9 mouse cellular contexts compared by ENCODE assay signal in genomic region chr6:37744679-37745078, GRCm38 (mm10).
DNase-seq lines count a peak whose midpoint lies in the region; ATAC-seq and TF ChIP-seq lines count a peak whose summit lies in the region.
"Had no signal": no experiment of that assay in that cellular context is flagged by ENCODE, and none has a peak within 500 bp of the region (broad histone marks: within the 10 kb centered on the region; RNA-seq: fewer than 3 reads in every experiment).

No protein-coding gene starts in this region.

- H3K4me1 ChIP-seq in heart, adult 2 months (ENCODE audit: control insufficient read depth, insufficient read depth, low read length), result no peaks in the 10 kb centered on the region
- no peaks in the 10 kb centered on the region for H3K4me1 ChIP-seq in heart, embryonic 11.5 days (ENCODE audit: control insufficient read depth, insufficient read depth, low read length)
- no peaks in the 10 kb centered on the region for H3K4me1 ChIP-seq in liver, postnatal 0 days (ENCODE audit: insufficient read depth)
- no peaks in the 10 kb centered on the region for H3K4me1 ChIP-seq in hindbrain, embryonic 16.5 days (ENCODE audit: control insufficient read depth, insufficient read depth, low read depth, low read length)
- H3K4me1 ChIP-seq: liver, embryonic 15.5 days had no signal

- H3K9me3 ChIP-seq in heart, embryonic 11.5 days (replicated peaks; ENCODE audit: control insufficient read depth, low read length), result peaks cover 5% of the 10 kb centered on the region
- peaks cover 3% of the 10 kb centered on the region; the same call in 1 of the 2 replicates for H3K9me3 ChIP-seq in liver, postnatal 0 days (ENCODE audit: low read length)
- 0 out of 2 replicates have a peak, but pooled peaks cover 2% of the 10 kb centered on the region for H3K9me3 ChIP-seq in hindbrain, embryonic 16.5 days (ENCODE audit: control insufficient read depth, low read length)
- H3K9me3 ChIP-seq: liver, embryonic 15.5 days had no signal

- no peak for TF ChIP-seq EP300 in heart, adult 2 months (IDR thresholded peaks at IDR 0.05; ENCODE audit: insufficient read depth, low read depth, low read length)
- TF ChIP-seq EP300 in liver, postnatal 0 days (IDR thresholded peaks at IDR 0.05; ENCODE audit: low read depth), result no peak

- intact Hi-C loops in heart, adult 2 months (cut with DNase I), result no loop called here
- intact Hi-C loops in gastrocnemius, postnatal 14 days (cut with DNase I; ENCODE audit: low total_unique reads), result loop anchor here (10.0 kb wide), 1 partner anchor 120 kb away; no protein-coding TSS in a partner anchor

- H3K36me3 ChIP-seq in heart, adult 2 months (ENCODE audit: control insufficient read depth, insufficient read depth, low read length), result no peaks in the 10 kb centered on the region
- no peaks in the 10 kb centered on the region for H3K36me3 ChIP-seq in heart, embryonic 11.5 days (ENCODE audit: control insufficient read depth, insufficient read depth, low read length)
- no peaks in the 10 kb centered on the region for H3K36me3 ChIP-seq in liver, postnatal 0 days (replicated peaks; ENCODE audit: insufficient read depth, low read length)
- H3K36me3 ChIP-seq in hindbrain, embryonic 16.5 days (ENCODE audit: control insufficient read depth, insufficient read depth, low read length), result no peaks in the 10 kb centered on the region
- H3K36me3 ChIP-seq: liver, embryonic 15.5 days had no signal

- WGBS in heart, adult 2 months, result 59% methylated on average over 4 of the region's 4 CpGs
- 78% methylated on average over 4 of the region's 4 CpGs for WGBS in heart, embryonic 11.5 days (ENCODE audit: insufficient replicate concordance)
- WGBS in liver, postnatal 0 days (ENCODE audit: insufficient replicate concordance), result 57% methylated on average over 4 of the region's 4 CpGs
- 79% methylated on average over 4 of the region's 4 CpGs for WGBS in hindbrain, embryonic 16.5 days

- no peak for TF ChIP-seq POLR2A in heart, adult 2 months (IDR thresholded peaks at IDR 0.05; ENCODE audit: insufficient read depth, low read depth, low read length)

- H3K4me2 ChIP-seq in heart, embryonic 11.5 days, result no peak overlapping the region
- no peak overlapping the region for H3K4me2 ChIP-seq in liver, postnatal 0 days (ENCODE audit: low read depth, low read length)
- H3K4me2 ChIP-seq in hindbrain, embryonic 16.5 days (ENCODE audit: low read length), result no peak overlapping the region
- H3K4me2 ChIP-seq: liver, embryonic 15.5 days had no signal

- H3K9ac ChIP-seq in heart, adult 2 months (ENCODE audit: low read depth, low read length), result no peak overlapping the region
- H3K9ac ChIP-seq in heart, embryonic 11.5 days (ENCODE audit: low read depth, low read length), result no peak overlapping the region
- no peak overlapping the region for H3K9ac ChIP-seq in liver, postnatal 0 days (replicated peaks)
- no peak overlapping the region for H3K9ac ChIP-seq in hindbrain, embryonic 16.5 days (ENCODE audit: low read depth, low read length)
- H3K9ac ChIP-seq: liver, embryonic 15.5 days had no signal

- no peak overlapping the region for H3K4me3 ChIP-seq in heart, adult 2 months
- H3K4me3 ChIP-seq in heart, embryonic 11.5 days (ENCODE audit: low read depth, low read length), result no peak overlapping the region
- no peak overlapping the region for H3K4me3 ChIP-seq in liver, postnatal 0 days (ENCODE audit: low read depth, low read length)
- no peak overlapping the region for H3K4me3 ChIP-seq in hindbrain, embryonic 16.5 days (ENCODE audit: low read length)
- H3K4me3 ChIP-seq: liver, embryonic 15.5 days had no signal

- H3K27ac ChIP-seq in heart, adult 2 months, result no peak overlapping the region
- no peak overlapping the region for H3K27ac ChIP-seq in heart, embryonic 11.5 days (ENCODE audit: low read depth, low read length)
- H3K27ac ChIP-seq in liver, postnatal 0 days (ENCODE audit: low read depth), result no peak overlapping the region
- H3K27ac ChIP-seq in hindbrain, embryonic 16.5 days (ENCODE audit: low read depth, low read length), result no peak overlapping the region
- H3K27ac ChIP-seq: liver, embryonic 15.5 days had no signal

- H3K79me2 ChIP-seq in heart, adult 2 months (replicated peaks; ENCODE audit: control insufficient read depth, insufficient read depth, low read length), result no peaks in the 10 kb centered on the region

- ATAC-seq in heart, embryonic 11.5 days (replicated peaks; ENCODE audit: insufficient number of reproducible peaks, low FRiP score, low TSS enrichment), result no peak
- no peak for ATAC-seq in liver, postnatal 0 days
- ATAC-seq in hindbrain, embryonic 16.5 days, result no peak

- no peaks in the 10 kb centered on the region for H3K27me3 ChIP-seq in heart, adult 2 months (ENCODE audit: control insufficient read depth, insufficient read depth, low read length)
- H3K27me3 ChIP-seq in heart, embryonic 11.5 days (ENCODE audit: control insufficient read depth, insufficient read depth, low read length), result no peaks in the 10 kb centered on the region
- no peaks in the 10 kb centered on the region for H3K27me3 ChIP-seq in liver, postnatal 0 days (ENCODE audit: insufficient read depth, low read length)
- H3K27me3 ChIP-seq in hindbrain, embryonic 16.5 days (replicated peaks; ENCODE audit: control insufficient read depth, insufficient read depth, low read length), result no peaks in the 10 kb centered on the region
- H3K27me3 ChIP-seq: liver, embryonic 15.5 days had no signal

- DNase-seq in heart, adult 2 months, result no peak
- DNase-seq in 416B (ENCODE audit: low read depth), result peak; percentile 57
- DNase-seq in R1 (ENCODE audit: low read depth, low spot score), result peak; percentile 84
- DNase-seq in liver, postnatal 0 days, result no peak
- no peak for DNase-seq in gastrocnemius, postnatal 14 days
- DNase-seq in gastrocnemius, postnatal 4 days (ENCODE audit: low spot score in 2 of 2), result no peak

- TF ChIP-seq CTCF in heart, adult 2 months (IDR thresholded peaks at IDR 0.05), result peak; percentile 53
- TF ChIP-seq CTCF in liver, postnatal 0 days (IDR thresholded peaks at IDR 0.05; ENCODE audit: low read depth), result peak; percentile 61

Comparison
In these comparisons a context has a peak if more than half of its experiments do, and no peak if none do; other contexts are left out.
1. DNase-seq: peak in 416B (single experiment) and R1 (single experiment); none in heart, adult 2 months (0 of 2), liver, postnatal 0 days (single experiment), gastrocnemius, postnatal 14 days (single experiment) and gastrocnemius, postnatal 4 days (0 of 2).